Mouse (Mus musculus) yolk sac, embryonic 10.5 days (tissue): ENCODE results near the gene Retreg2.

ENCODE experiments used
- DNase-seq: peaks from one replicate; pipeline ENCODE4 v3.0.0-alpha.2; 2017; ENCODE audit warnings: low spot score

The Retreg2 gene

GRCm38 (mm10) chr1:75168472-75169464 is 26.2 kb downstream of the Retreg2 start, which contains the start of gene Zfand2b:
TSS of gene Zfand2b (plus strand) at chr1:75168646.
- DNase-seq = peak; percentile 99

- no peak for DNase-seq
These were observed 36.9 kb downstream of the Retreg2 start for GRCm38 (mm10) chr1:75179334-75180104.

- peak; percentile 89 for DNase-seq
These were observed 37.6 kb downstream of the Retreg2 start, which contains the start of gene Abcb6 for GRCm38 (mm10) chr1:75180105-75180590. TSS of gene Abcb6 (minus strand) at chr1:75180392.

- DNase-seq = no peak
These were observed 38.2 kb downstream of the Retreg2 start for GRCm38 (mm10) chr1:75180741-75181140.

GRCm38 (mm10) chr1:75181377-75181870 is 38.8 kb downstream of the Retreg2 start:
- DNase-seq = no peak

- DNase-seq = no peak
These were observed 39.6 kb downstream of the Retreg2 start for GRCm38 (mm10) chr1:75182160-75182559.

- DNase-seq = no peak
These were observed 42.9 kb downstream of the Retreg2 start for GRCm38 (mm10) chr1:75185495-75185894.

GRCm38 (mm10) chr1:75187126-75187525 is 44.5 kb downstream of the Retreg2 start:
- no peak for DNase-seq

GRCm38 (mm10) chr1:75187914-75188483 is 45.4 kb downstream of the Retreg2 start:
- DNase-seq = no peak

GRCm38 (mm10) chr1:75190577-75190976 is 48.0 kb downstream of the Retreg2 start:
- no peak for DNase-seq

- DNase-seq = no peak
These were observed 48.7 kb downstream of the Retreg2 start for GRCm38 (mm10) chr1:75191258-75191621.

GRCm38 (mm10) chr1:75191622-75192402 is 49.2 kb downstream of the Retreg2 start, which contains the start of the genes Ankzf1 and Atg9a:
TSS of gene Ankzf1 (plus strand) at chr1:75192151.
TSS of gene Atg9a (minus strand) at chr1:75192196.
- peak; percentile 99 for DNase-seq

GRCm38 (mm10) chr1:75192452-75192851 is 49.9 kb downstream of the Retreg2 start:
- peak; percentile 61 for DNase-seq
